Comparison of ENCODE assay signal across 8 mouse cellular contexts in the genomic region with DNA sequence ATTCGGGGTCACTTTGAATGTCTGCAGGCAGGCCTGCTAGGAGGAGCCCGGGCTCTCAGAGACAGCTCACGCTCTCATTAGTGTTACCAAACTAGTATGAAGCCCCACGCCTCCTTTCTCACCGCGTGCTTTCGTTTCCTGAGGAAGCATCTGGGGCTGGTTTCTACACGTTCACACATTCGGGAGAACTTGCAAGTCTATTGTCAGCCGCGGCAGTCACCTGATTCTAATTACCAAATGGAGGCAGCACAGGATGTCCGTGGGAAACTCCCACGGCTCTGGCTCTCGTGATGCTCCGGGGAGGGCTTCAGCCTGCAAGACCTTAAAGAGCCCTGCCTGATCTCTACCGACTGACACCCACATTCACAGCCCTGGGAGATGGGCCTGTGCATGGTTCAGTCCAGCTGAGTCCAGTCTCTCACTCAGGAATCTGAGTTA. TPM values are rescaled to one million over a fixed set of nuclear protein-coding genes. Genes with fewer than 3 reads are reported as not detected.
A peak's percentile ranks its signal among the peaks of the same experiment; 100 is the strongest.
DNase-seq lines count a peak whose midpoint lies in the region; ATAC-seq and TF ChIP-seq lines count a peak whose summit lies in the region.

No protein-coding gene starts in this region.

- no peak for DNase-seq in ES-E14 (ENCODE audit: low read depth, low spot score)
- peak; percentile 59 to 60 for DNase-seq in cerebellum, adult 2 months
- peak; percentile 74 for DNase-seq in forelimb bud, embryonic 11.5 days (ENCODE audit: low read depth, low spot score)
- DNase-seq in layer of hippocampus, adult 9-10 months (ENCODE audit: low spot score), result peak; percentile 63
- peak; percentile 94 for DNase-seq in lung, postnatal 0 days (ENCODE audit: low spot score)
- DNase-seq in ovary, postnatal 14 days (ENCODE audit: low spot score), result peak; percentile 55
- DNase-seq in thymus, postnatal 14 days, result peak; percentile 83

- H3K36me3 ChIP-seq in ES-E14 (ENCODE audit: control insufficient read depth, insufficient read depth, low read length, poor library complexity, severe bottlenecking), result peaks cover 9% of the 10 kb centered on the region
- H3K36me3 ChIP-seq in lung, postnatal 0 days (ENCODE audit: insufficient read depth, low read length), result no peaks in the 10 kb centered on the region; the same call in 1 of the 2 replicates

- no peak for TF ChIP-seq POLR2A in cerebellum, adult 2 months (IDR thresholded peaks at IDR 0.05; ENCODE audit: borderline replicate concordance, insufficient read depth, low read length)

- H3K4me2 ChIP-seq in lung, postnatal 0 days (replicated peaks; ENCODE audit: low read depth, low read length), result peak overlapping the region; percentile 57

- H3K27me3 ChIP-seq in cerebellum, adult 2 months (ENCODE audit: control insufficient read depth, insufficient read depth, low read length), result no peaks in the 10 kb centered on the region
- no peaks in the 10 kb centered on the region for H3K27me3 ChIP-seq in lung, postnatal 0 days (replicated peaks; ENCODE audit: insufficient read depth, low read length)

- TF ChIP-seq EP300 in lung, postnatal 0 days (IDR thresholded peaks at IDR 0.05), result peak; percentile 90

- H3K27ac ChIP-seq in ES-E14 (ENCODE audit: insufficient read depth, low read depth, low read length, poor library complexity, severe bottlenecking), result no peak overlapping the region
- 0 out of 2 replicates have a peak overlapping the region, but pooled peaks have one; percentile 4 for H3K27ac ChIP-seq in cerebellum, adult 2 months (ENCODE audit: insufficient read depth, low read length)
- peak overlapping the region; percentile 100 for H3K27ac ChIP-seq in lung, postnatal 0 days (ENCODE audit: low read length)

- WGBS in cerebellum, adult 2 months, result 3% methylated on average over 16 of the region's 16 CpGs
- under 1% methylated on average over 16 of the region's 16 CpGs for WGBS in lung, postnatal 0 days

- ATAC-seq in hematopoietic stem cell, adult 5-6 weeks (replicated peaks in 1 of 2; ENCODE audit: insufficient read depth in 1 of 2, low FRiP score in 2 of 2, low TSS enrichment in 1 of 2, low read depth in 1 of 2, poor library complexity in 2 of 2, severe bottlenecking in 2 of 2), result peak; percentile 75 to 83
- ATAC-seq in lung, postnatal 0 days, result peak; percentile 47

- H3K9me3 ChIP-seq in ES-E14 (ENCODE audit: control insufficient read depth, insufficient read depth, low read depth, low read length), result no peaks in the 10 kb centered on the region
- H3K9me3 ChIP-seq in lung, postnatal 0 days (ENCODE audit: low read length), result no peaks in the 10 kb centered on the region

- H3K9ac ChIP-seq in ES-E14 (ENCODE audit: insufficient read depth, low read depth, low read length, poor library complexity, severe bottlenecking), result peak overlapping the region; percentile 38
- H3K9ac ChIP-seq in lung, postnatal 0 days (replicated peaks; ENCODE audit: low read depth), result peak overlapping the region; percentile 26; the same call in 1 of the 2 replicates

- no peak for TF ChIP-seq CTCF in cerebellum, adult 2 months (IDR thresholded peaks at IDR 0.05; ENCODE audit: borderline replicate concordance, insufficient read depth, low read depth, low read length)
- no peak for TF ChIP-seq CTCF in lung, postnatal 0 days (IDR thresholded peaks at IDR 0.05)

- peaks cover 6 to 13% of the 10 kb centered on the region in 2 experiments; a peak in 3 of 4 replicates for H3K4me1 ChIP-seq in ES-E14 (ENCODE audit: control insufficient read depth in 2 of 2, insufficient read depth in 2 of 2, low read length in 2 of 2, poor library complexity in 1 of 2)
- H3K4me1 ChIP-seq in cerebellum, adult 2 months (ENCODE audit: control insufficient read depth, insufficient read depth, low read length), result peaks cover 4% of the 10 kb centered on the region; the same call in 1 of the 2 replicates
- peaks cover 32% of the 10 kb centered on the region for H3K4me1 ChIP-seq in lung, postnatal 0 days (ENCODE audit: insufficient read depth, low read depth, low read length)

- in situ Hi-C loops in ES-E14 (cut with MboI; ENCODE audit: low sequenced_read_pairs in 2 of 2, unreplicated experiment in 2 of 2), result no loop called here

- peak overlapping the region; percentile 12 to 34; a peak in 3 of 4 replicates for H3K4me3 ChIP-seq in ES-E14 (ENCODE audit: insufficient read depth in 1 of 2, low read depth in 1 of 2, low read length in 2 of 2, poor library complexity in 1 of 2, severe bottlenecking in 1 of 2)
- peak overlapping the region; percentile 59 for H3K4me3 ChIP-seq in cerebellum, adult 2 months (replicated peaks; ENCODE audit: insufficient read depth, low read depth, low read length)
- peak overlapping the region; percentile 26 for H3K4me3 ChIP-seq in lung, postnatal 0 days (ENCODE audit: low read depth, low read length)

TF ChIP-seq in ES-E14, 5 proteins besides CTCF, POLR2A, EP300 and RAD21:
- no peak for TF ChIP-seq ZNF384 (IDR thresholded peaks at IDR 0.05; ENCODE audit: low read depth, low read length)
- no peak for TF ChIP-seq CHD2 (IDR thresholded peaks at IDR 0.05; ENCODE audit: low read depth, low read length)
- TF ChIP-seq ZC3H11A (IDR thresholded peaks at IDR 0.05; ENCODE audit: borderline replicate concordance, low read depth, low read length), result no peak
- no peak for TF ChIP-seq HCFC1 (IDR thresholded peaks at IDR 0.05; ENCODE audit: borderline replicate concordance, insufficient read depth, low read length)
- TF ChIP-seq MAFK (IDR thresholded peaks at IDR 0.05; ENCODE audit: insufficient read depth, low read depth, low read length), result no peak

RNA-seq across cellular contexts. Expression of a gene that starts 3.0 kb away (rescaled TPM):
- total RNA-seq in ES-E14 (2012; rRNA removed), result 27.6 and 35.4 TPM in 2 replicates
- 59.7 and 61.5 TPM in 2 replicates for polyA plus RNA-seq in cerebellum, adult 2 months (2012; rRNA removed)
- total RNA-seq in hematopoietic stem cell, adult 5-6 weeks (2017), result 210 and 250 TPM in 2 replicates
- 139 and 145 TPM in 2 replicates for polyA plus RNA-seq in lung, postnatal 0 days (2015; fragmentation: Nextera tagmentation; extraction: Ambion mirVana)

RNA-seq across cellular contexts. Expression of a gene that starts 18.6 kb away (rescaled TPM):
- 0.04 and 0.05 TPM in 2 replicates for total RNA-seq in ES-E14 (2012; rRNA removed)
- 0.05 and 0.06 TPM in 2 replicates for polyA plus RNA-seq in cerebellum, adult 2 months (2012; rRNA removed)
- total RNA-seq in hematopoietic stem cell, adult 5-6 weeks (2017), result 3.1 and 3.8 TPM in 2 replicates
- polyA plus RNA-seq in lung, postnatal 0 days (2015; fragmentation: Nextera tagmentation; extraction: Ambion mirVana), result 1.9 and 2.2 TPM in 2 replicates

RNA-seq across cellular contexts. Expression of a gene that starts 21.1 kb away (rescaled TPM):
- total RNA-seq in ES-E14 (2012; rRNA removed), result 167 and 178 TPM in 2 replicates
- 54.7 and 61.5 TPM in 2 replicates for polyA plus RNA-seq in cerebellum, adult 2 months (2012; rRNA removed)
- 246 and 267 TPM in 2 replicates for total RNA-seq in hematopoietic stem cell, adult 5-6 weeks (2017)
- 153 and 160 TPM in 2 replicates for polyA plus RNA-seq in lung, postnatal 0 days (2015; fragmentation: Nextera tagmentation; extraction: Ambion mirVana)

RNA-seq across cellular contexts. Expression of a gene that starts 43.9 kb away (rescaled TPM):
- total RNA-seq in ES-E14 (2012; rRNA removed), result 69.8 and 124 TPM in 2 replicates
- 46.5 and 47.9 TPM in 2 replicates for polyA plus RNA-seq in cerebellum, adult 2 months (2012; rRNA removed)
- total RNA-seq in hematopoietic stem cell, adult 5-6 weeks (2017), result 99.5 and 155 TPM in 2 replicates
- polyA plus RNA-seq in lung, postnatal 0 days (2015; fragmentation: Nextera tagmentation; extraction: Ambion mirVana), result 107 and 131 TPM in 2 replicates
